Mouse (Mus musculus) brain, embryonic 14.5 days (tissue): Measurements from ENCODE around the gene Fam20a.

ENCODE experiments used
- CTCF ChIP-seq: fragments of 200-500 bp; IDR thresholded peaks from 2 replicates; pipeline ENCODE4 v1.5.1; 2012; ENCODE audit warnings: inconsistent platforms, mild to moderate bottlenecking, moderate library complexity, borderline replicate concordance; ENCODE audit not compliant: insufficient read depth, insufficient read length; ENCODE audit errors: extremely low read depth
- POLR2A ChIP-seq: fragments of 200-500 bp; IDR thresholded peaks from 2 replicates; pipeline ENCODE4 v1.6.1; 2012; ENCODE audit warnings: mild to moderate bottlenecking, inconsistent platforms, borderline replicate concordance; ENCODE audit not compliant: poor library complexity, insufficient read depth, insufficient read length, severe bottlenecking; ENCODE audit errors: extremely low read depth

DNA sequence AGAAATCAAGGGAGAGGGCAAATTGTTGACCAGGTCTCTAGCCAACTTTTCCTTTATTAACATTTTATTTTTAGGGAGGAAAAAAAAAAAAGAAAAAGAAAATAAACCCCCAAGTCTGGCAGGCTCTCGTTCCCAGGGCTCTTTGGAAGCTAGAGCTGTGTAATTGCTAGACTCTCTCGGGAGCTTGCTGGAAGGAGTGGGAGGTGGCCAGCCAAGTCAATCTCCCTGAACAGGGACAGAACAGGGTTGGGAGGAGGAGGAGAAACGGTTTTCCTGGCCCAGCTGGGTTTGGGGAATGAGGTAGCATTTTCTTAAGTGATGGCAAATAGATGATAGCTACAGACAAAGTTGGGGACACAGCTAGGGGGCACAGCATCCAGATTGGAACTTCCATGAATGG lies 29.3 kb downstream of the Fam20a start:
- no peak for TF ChIP-seq CTCF
- no peak for TF ChIP-seq POLR2A
